Mouse (Mus musculus) kidney, postnatal 10 days (tissue): Measurements from ENCODE around the gene P4htm.

Source experiments
- DNase-seq: peaks from one replicate; pipeline ENCODE4 v3.0.0; 2021; ENCODE audit warnings: mixed read lengths

P4htm gene

DNA sequence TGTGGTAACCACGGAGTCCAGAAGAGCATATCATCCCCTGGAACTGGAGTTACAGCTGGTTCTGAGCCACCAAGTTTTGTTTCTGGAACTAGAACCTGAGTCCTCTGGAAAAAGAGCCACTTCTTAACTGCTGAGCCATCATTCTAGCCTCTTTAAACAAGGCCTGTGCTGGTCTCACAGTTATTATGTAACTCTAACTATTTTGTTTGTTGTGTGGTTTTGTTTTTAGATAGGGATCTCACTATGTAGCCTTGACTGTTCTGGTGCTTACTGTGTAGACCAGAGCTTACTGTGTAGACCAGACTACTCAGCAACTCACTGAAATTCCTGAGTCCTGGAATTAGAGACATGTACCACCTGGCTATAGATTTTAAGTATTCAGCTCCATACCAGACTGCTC lies 50.6 kb downstream of the P4htm start:
- no peak for DNase-seq

DNA sequence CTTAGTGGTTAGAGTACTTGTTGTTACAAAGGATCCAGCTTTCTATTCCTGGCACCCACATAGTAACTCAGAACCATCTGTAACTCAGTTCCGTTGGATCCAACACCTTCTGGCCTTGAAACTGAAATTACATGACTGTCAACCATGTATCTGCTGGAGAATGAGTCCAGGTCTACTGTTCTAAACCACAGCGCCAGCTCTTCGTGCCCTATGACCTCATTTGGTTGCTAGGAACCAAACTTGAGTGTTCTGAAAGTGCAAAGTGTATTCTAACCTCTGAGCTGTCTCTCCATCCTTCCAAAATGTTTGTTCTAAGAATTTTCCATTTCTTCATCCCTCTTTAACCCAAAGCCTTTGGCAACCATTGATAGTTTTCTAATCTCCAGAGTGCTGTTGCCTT lies 51.5 kb downstream of the P4htm start:
- DNase-seq, result no peak

DNA sequence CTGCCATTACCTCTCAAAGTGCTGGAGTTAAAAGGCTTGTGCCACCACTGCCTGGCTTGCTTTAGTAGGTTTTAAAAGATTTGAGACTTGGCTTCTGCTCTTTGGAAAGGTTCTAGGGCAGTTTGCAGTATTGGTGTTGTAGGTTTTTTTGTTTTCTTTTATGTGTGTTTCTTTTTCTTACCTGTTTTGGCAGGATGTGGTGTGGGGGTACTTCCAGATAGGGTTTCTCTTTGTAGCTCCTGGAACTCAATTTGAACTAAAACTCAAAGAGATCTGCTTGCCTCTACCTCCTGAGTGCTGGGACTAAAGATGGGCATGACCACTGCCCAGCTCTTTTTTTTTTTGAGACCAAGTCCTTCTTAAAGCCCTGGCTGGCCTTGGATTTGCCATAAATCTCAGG lies 56.6 kb downstream of the P4htm start:
- DNase-seq, result no peak

DNA sequence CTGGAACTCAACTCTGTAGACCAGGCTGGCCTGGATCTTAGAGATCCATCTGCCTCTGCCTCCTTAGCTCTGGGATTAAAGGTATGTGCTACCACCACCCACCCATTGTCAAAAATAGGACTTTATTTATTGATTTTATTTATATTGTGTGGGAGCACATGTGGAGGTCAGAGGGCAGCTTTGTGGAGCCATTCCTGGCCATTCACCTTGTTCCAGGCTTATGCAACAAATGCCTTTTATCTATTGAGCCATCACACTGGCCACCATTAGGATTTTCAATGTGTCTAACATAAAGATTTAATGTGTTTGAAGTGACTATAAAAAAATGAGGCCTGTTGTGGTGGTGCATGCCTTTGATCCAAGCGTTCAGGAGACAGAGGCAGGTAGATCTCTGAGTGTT lies 66.0 kb downstream of the P4htm start:
- DNase-seq, result no peak

DNA sequence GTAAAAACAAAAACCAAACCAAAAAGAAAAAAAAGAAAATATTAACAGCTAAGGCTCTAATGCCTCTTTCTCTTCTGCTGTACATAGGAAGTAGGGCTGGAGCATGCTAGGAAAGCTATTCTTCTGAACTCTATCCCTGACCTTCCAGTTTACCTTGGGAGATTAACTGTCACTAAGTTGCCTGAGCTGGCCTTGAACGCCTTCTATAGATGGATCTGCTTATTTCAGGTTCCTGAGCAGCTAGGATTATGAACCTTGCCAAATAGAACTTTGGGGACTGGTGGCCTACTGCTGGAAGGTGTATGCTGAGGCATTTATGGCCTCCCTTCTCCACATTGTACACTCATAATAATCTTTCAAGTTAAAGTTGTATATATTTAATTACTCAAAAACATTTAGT lies 66.5 kb downstream of the P4htm start:
- DNase-seq, result no peak
